Mouse (Mus musculus) gonadal fat pad, adult 2 months (tissue): ENCODE results near the gene Ank2. TPM values are rescaled to one million over a fixed set of nuclear protein-coding genes. Genes with fewer than 3 reads are reported as not detected.
"Not testable (repeated sequence)": the region's sequence is repeated elsewhere in the genome, so short reads cannot be mapped to it uniquely, and the experiment has no call there.

Source experiments
- DNase-seq: peaks from one replicate; pipeline ENCODE4 v3.0.0-alpha.2; 2012; ENCODE audit warnings: low read depth
- polyA plus RNA-seq: library from polyadenylated mRNA; depleted of rRNA; stranded (reverse); fragments of >200 nt; gene quantifications from 2 replicates; pipeline ENCODE4 v1.2.3, GENCODE M21; 2012

The Ank2 gene
- polyA plus RNA-seq, 1 experiment = 18.7 TPM

- DNase-seq = no peak
Observed at GRCm38 (mm10) chr3:127416950-127417349, 82.2 kb downstream of the Ank2 start.

DNA sequence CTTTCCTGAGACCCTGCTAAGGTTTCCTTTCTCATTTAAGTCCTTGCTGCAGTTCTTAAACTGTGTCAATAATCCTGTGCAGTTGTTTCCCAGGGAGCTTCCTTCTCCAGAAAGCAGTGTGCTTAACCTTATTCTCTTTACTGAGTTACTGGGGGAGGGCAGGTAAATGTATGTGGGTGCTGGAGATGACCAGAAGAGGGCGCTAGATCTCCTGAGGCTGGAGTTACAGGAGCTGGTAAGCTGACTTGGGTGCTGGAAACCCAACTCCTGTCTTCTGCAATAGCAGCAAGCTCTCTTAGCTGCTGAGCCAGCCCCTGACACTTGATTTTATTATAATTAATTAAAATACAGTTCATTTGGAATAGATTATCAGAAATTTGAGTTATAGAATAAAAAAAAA lies 84.7 kb downstream of the Ank2 start:
- DNase-seq = no peak

DNA sequence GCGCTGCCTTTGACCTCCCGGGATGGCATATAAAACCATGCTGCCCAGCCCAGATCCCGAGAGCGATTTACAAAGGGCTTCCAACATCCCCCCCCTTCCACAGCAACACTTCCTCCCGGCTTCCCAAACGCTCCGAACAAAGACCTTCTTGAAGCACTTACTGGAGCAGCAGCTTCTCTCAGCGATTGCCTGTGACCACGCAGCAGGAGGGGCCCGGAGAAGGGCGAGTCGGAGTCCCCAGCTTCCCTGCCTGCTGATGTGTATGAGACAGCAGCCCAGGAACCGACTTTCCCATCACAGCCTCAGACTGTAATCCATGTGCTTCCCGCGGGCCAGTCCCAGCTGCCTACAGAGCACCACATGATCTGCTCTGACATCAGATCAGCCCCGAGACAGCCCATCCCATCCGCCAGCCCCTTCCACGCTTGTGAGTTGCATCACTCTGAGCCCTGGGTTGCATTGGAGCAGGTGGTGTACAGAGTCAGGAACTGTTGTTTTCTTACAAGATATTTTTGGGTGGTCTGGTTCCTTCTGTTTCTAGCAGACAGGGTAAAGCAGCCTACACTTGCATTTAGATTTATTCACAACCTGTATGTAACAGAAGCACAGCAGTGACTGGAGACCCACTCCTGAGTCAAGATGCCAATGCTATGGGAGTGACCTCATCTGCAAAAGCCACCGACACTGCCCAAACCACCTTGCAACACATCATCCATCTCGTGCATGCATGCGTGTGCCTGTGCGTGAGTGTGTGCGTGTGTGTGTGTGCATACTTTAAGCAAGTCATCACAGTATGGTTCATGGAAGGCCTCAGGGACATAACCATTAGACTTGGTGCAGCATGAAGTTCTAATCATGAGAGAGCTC lies 90.2 kb downstream of the Ank2 start:
- DNase-seq = no peak

- no peak for DNase-seq
Observed at GRCm38 (mm10) chr3:127407868-127408574, 91.1 kb downstream of the Ank2 start.

GRCm38 (mm10) chr3:127406883-127407282 lies 92.3 kb downstream of the Ank2 start:
- DNase-seq = no peak

DNA sequence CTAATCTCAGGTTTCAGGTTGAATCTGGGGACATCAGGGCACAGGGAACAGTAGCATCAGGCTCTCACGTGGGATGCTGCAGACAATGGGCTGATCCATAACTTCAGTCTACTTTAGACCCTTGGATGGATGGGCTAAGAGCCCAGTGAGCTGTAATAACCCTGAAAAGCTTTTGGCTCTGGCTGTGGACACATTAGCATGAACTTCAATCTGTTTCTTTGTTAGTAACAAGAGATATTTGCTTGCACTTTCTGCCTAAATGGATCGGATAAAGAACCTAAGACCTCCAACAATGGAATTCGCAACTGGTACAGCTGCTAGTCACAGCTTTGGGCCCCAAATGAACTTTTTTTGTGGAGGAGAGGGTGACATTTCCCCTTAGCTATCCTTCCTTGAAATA lies 94.8 kb downstream of the Ank2 start:
- no peak for DNase-seq

DNA sequence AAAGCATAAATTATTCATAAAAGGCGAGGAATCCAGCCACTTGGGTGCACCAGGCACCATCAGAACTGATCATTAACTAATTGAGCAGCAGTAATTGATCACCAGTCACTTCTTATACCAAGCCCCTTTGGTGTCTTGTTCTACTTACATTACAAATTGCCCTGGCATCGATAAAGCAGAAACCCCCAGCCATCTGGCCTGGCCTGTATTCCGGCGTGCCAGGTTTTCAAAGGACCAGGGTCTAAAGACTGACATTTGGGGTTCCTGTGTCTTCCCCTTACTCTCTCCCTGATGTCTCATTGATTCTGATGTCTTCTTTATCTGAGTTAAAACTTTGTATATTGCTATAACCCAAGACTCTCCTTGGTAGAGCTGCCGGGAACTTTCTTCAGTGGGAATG lies 98.2 kb downstream of the Ank2 start:
- no peak for DNase-seq

DNA sequence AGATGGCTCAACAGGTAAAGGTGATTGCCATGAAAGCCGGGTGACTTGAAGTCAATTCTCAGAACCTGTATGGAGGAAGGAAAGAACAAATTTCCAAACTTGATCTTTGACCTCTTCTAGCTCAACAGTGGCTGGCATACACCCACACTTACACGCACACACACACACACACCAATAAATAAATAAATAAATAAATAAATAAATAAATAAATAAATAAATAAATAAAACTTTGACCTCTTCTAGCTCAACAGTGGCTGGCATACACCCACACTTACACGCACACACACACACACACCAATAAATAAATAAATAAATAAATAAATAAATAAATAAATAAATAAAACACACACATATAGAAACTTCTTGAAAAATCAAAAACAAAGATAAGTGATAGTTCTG lies 98.7 kb downstream of the Ank2 start:
- DNase-seq = not testable (repeated sequence)

- no peak for DNase-seq
Observed at GRCm38 (mm10) chr3:127397774-127398173, 101.4 kb downstream of the Ank2 start.

GRCm38 (mm10) chr3:127395202-127395601 lies 103.9 kb downstream of the Ank2 start:
- DNase-seq = no peak

DNA sequence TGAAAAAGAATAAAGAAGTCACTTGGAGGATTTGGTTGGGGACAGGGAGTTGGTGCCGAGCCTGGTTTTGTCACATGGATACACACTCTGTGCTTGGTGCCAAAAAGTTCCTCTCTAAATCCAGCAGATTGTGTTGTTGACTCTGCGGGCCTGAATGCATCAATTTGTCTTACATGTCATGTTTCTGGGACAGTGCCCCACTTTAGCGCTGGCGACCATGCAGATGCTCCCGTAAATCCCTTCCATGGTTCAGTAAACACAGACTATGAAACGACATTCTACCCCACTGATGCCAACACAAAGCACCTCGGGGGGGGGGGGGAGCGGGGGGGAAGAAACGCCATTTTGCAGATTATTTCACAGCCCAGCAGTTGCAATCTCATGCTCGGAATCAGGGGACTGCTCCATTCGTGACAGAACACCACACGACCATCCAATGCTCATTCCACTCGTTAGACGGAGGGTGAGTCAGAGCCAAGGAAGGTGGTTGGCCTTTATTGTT lies 112.1 kb downstream of the Ank2 start:
- no peak for DNase-seq

GRCm38 (mm10) chr3:127383231-127383630 lies 115.9 kb downstream of the Ank2 start:
- DNase-seq = no peak

DNA sequence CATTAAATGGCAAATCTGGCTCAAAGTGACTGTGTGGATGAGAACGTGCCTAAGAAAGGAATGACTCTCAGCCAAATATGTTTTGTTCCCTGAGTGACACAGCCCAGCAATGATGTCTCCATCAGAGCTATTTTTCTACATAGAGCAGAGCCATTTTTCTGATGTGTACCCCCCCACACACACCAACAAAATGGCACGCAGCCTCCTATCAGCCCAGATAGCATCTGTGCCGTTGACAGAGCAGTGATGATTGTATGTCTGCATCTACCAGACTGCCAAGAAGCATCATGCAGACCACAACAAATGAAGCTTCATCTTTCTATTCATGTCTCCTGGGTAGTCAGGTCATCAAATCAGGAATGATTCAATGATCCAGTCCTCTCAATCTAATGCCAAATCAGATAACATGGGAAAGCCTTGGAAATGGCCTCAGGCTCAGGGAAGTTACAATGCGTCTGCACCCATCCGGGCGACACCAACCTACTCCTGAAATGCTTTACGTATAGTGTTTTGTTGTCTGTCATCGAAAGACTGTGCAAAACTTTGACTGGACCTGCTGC lies 122.2 kb downstream of the Ank2 start:
- DNase-seq = peak; percentile 13

GRCm38 (mm10) chr3:127375956-127376660 lies 123.0 kb downstream of the Ank2 start:
- no peak for DNase-seq

DNA sequence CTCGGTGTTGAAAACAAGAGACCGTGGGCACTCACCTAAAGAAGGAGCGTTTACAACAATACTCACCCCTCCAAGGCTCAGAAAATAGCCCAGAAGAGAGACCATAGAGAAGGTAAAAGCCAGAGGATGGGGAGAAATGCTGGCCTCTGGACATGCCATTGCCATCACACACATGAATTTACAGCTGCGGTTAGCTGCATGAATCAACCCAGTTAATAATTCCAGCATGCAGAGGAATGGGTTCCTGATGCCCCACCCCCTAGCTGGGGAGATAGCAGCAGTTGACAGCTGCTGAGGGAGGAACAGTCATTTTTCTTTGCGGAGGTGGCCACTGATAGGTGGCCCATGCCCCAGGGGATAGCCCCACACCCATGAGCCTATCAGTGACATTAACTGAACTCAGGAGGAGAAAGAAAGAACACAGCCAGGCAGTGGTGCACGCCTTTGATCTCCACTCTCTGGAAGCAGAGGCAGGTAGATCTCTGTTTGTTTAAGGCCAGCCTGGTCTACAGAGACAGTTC lies 124.9 kb downstream of the Ank2 start:
- DNase-seq = no peak

DNA sequence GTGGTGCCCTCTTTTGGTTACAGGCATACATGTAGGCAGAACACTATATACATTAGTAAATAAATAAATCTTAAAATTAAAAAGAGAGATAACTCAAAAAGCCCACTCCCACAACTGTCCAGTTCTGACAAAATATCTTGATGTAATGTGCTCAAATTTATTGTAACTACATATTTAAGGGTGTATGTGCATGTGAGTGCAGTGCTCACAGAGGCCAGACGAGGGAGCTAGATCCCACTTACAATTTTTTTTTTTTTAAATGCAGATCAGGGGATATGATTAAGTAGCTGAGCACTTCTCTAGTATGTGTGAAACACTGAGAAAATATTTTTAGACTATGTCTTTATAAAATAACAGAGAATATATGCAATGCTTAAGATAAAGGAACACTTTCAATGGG lies 127.4 kb downstream of the Ank2 start:
- no peak for DNase-seq

GRCm38 (mm10) chr3:127369529-127369928 lies 129.6 kb downstream of the Ank2 start:
- no peak for DNase-seq

GRCm38 (mm10) chr3:127367450-127367849 lies 131.7 kb downstream of the Ank2 start:
- DNase-seq = no peak

- no peak for DNase-seq
Observed at GRCm38 (mm10) chr3:127363512-127363911, 135.6 kb downstream of the Ank2 start.

- no peak for DNase-seq
Observed at GRCm38 (mm10) chr3:127362611-127363393, 136.3 kb downstream of the Ank2 start.

DNA sequence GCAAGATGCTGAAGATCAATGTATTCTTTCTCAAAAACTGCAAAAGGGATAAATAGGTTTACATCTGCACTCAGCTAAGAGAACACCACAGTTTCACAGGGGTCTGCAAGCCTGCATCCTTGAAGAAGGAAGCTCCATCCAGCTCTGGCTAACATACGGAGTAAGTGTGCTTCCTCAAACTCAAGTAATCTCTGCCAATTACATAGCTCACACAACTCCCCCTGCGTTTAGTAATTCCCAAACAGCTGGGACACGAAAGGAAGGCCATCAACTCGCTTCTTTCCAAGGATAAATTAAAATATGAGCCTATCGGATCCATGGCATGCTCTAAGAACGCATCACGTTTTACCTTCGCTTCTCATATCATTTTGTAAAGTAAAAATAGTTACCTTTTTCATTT lies 137.3 kb downstream of the Ank2 start:
- DNase-seq = no peak
